Mouse (Mus musculus) mature B cell (primary cell): ENCODE measurements around the gene Rhpn2.

Experiments used
- in situ Hi-C: fragments of 300-500 bp; cut with MboI; formaldehyde crosslinking; loops from 2 replicates; pipeline ENCODE4 v1.14.3; 2019

Gene Rhpn2

DNA sequence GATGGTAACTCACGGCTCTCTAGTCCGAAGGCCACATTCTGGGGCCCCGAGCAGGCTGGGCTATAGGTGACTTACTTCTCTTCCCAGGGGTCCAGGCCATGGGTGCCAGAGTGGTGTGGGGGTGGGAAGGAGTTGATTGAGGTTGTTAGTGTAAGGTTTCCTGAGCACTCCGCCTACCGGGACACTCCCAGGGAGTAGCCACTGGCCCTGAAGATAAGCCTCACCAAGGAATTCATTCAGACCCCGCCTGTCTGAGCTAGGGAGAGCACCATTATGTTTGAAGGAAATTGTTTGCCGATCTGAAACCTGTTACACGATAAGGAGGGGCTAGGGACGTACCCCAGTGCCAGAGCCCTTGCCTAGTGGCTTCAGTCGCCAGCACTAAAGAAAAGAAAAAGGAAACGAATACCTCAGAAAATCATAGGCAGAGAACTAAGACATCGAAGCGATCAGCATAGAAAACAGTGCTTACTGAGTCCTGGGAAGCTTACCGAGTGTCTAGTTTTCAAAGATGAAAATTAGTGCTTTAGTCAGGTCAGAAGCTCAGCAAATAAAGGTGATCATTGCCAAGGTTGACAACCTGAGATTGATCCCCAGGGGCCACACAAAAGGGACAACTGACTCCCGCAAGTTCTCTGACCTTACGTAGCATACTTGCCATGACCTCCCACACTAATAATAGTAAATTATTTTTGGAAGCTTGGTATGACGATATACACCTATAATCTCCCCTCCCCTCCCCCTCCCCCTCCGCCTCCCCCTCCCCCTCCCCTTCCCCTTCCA is 14.1 kb downstream of the Rhpn2 start:
- in situ Hi-C loops, result no loop called here

- in situ Hi-C loops, result no loop called here
Observed at GRCm38 (mm10) chr7:35349022-35349421, 15.1 kb downstream of the Rhpn2 start.

- in situ Hi-C loops, result no loop called here
Observed at GRCm38 (mm10) chr7:35349886-35350684, 16.1 kb downstream of the Rhpn2 start.

DNA sequence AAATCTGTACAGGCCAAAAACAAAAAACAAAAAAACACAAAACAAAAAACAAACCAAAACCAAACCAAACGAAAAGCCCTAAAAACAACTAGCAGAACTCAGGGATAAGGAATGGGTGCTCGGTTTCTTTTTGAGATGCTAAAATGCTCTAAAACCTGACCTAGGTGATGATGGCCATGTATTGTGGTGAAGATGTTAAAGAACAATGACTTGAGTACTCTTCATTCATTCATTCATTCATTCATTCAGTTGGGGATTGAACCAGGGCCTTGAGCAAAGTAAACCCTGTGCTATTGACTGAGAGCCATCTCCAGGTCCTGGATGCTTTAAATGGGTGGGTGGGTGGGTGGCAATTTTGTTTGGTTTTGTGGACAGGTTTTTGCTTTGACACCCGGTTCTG is 17.2 kb downstream of the Rhpn2 start:
- in situ Hi-C loops, result no loop called here

DNA sequence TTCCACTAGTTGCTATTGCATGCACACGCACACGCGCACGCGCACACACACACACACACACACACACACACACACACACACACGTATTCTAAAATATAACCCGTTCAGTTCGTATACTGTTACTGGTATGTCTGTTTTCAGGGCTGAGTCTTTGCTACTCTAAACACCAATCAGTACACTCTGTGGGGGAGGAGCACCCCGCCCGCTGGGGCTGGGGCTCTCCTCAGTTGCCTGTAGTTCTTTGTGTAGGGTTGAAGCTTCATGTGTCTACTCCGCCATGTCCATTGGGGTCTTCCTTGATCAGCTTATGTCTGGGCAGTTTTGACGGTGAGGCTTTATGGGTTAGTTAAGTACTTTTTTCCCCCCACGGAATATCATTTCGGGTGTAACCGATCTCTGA is 19.3 kb downstream of the Rhpn2 start:
- in situ Hi-C loops, result no loop called here

GRCm38 (mm10) chr7:35355303-35355872 is 21.4 kb downstream of the Rhpn2 start:
- in situ Hi-C loops, result no loop called here

DNA sequence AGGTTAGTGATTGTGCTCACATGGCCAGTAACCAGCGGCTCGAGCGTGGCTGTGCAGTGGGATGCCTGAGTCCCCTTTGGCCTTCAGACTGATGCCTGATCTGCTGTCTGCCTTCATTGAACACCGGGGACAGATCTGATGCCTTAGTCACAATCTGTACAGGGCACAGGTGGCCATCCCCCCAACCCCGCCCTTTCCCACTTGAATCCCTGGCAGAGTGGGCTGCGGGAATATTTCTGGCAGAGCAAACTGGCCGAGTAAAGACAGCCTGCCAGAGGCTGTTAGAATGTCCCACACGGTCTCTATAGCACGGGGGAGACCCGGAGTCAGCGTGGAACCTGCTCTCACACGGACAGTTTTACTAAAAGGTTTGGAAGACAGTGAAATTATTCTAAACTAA is 23.7 kb downstream of the Rhpn2 start:
- in situ Hi-C loops, result no loop called here

- in situ Hi-C loops, result no loop called here
Observed at GRCm38 (mm10) chr7:35362253-35362652, 28.3 kb downstream of the Rhpn2 start.

- in situ Hi-C loops, result no loop called here
Observed at GRCm38 (mm10) chr7:35362868-35363267, 28.9 kb downstream of the Rhpn2 start.

DNA sequence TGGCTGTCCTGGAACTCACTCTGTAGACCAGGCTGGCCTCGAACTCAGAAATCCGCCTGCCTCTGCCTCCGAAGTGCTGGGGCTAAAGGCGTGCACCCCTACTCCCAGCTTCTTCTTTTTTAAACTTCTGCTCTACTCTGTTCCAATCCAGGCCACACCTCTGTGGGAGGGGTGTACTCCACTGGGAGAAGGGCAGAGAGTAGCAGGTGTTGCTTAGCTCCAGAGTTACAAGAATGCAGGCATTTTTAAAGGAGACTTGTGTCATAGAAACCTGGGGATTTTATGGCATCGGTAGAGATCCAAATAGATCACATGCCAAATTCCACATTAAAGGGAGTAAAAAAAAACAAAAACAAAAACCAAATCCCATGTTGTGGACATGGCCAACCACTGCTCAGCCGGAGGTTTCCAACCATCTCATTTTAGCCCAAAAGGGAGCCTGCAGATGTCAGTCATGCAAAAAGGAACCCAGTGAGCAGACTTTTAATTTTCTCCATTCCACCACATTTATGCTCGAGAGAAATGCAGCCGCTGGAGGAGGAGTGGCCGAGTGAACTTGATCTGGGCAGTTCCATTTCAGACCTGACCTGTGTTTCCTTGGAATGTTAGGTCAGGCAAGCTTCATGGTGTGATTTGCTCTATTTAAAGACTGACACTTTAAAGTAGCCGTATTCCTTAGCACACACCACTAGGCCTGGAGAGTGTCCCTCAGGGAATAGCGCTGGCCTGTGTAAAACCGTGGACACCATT is 31.4 kb downstream of the Rhpn2 start:
- in situ Hi-C loops, result no loop called here

DNA sequence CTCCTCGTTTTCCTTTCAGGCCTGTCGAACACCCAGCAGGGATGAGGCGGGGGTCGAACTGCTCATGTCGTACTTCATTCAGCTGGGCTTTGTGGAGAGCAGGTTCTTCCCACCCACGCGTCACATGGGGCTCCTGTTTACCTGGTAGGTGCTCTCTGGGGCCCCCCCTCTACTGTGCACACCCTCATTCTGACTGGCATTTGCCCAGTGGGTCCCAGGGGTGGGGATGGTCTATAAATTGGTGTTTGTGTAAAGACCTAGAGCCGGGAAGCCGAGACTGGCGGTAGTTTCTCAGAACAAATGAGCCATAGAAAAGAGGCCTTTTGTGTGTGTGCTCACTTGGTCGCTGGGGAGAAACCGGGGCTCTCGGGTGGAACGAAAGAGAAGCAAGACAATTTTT is 37.1 kb downstream of the Rhpn2 start:
- in situ Hi-C loops, result no loop called here

GRCm38 (mm10) chr7:35372483-35373017 is 38.6 kb downstream of the Rhpn2 start:
- in situ Hi-C loops, result no loop called here

DNA sequence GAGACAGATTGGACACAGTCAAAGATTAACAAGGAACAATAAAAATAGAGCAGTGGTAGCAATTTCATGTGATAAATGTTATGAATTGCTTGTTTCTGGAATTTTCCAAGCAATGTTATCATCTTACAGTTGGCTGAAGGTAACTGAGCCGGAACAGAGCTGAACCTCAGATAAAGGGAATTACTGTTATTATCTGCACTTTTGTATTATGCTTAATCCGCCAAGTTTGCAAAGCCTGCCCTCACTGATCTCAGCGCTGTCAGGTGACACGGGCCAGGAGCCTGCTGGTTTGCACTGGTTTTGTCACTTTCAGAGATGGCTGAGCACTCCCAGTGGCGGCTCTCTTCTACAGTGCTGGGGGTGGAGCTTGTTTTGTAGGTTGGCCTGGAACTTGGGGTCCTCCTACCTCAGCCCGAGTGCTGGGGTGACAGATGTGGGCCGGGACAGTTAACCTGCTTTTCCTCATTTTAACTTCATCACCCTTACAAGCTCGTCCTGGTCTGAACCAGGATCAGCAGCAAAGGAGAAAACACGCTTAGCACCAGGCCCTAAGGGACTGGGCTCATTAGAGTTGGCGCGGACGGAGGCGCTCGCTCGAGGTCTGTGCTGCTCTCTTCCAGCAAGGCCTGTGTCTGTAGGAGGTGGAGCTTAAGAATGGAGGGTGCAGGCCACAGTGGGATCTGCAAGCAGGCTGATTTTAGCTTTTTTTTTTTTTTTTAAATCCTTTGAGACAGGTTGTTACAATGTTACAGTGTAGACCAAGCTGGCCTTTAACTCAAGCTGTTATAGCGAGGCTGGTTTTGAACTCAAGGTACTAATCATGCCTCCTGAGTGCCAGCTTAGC is 39.4 kb downstream of the Rhpn2 start:
- in situ Hi-C loops, result no loop called here

DNA sequence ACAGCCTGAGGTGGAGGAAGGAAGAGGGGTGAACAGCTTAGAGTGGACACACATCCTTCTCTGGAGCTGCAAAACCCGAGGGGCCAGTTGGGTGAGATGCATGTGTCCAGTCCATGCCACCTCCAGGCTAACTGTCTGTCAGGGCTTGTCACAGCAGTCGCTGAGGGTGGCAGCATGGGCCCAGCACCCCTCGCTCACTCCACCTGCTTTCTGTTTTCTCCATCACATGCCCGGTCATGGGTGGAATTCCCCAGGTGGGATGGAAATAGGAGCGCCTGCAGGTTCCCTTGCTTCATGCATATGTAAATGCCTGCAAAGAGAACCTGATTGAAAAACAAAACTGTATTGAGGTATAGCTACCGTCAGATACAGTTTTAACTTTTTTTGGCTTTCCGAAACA is 40.3 kb downstream of the Rhpn2 start:
- in situ Hi-C loops, result no loop called here

DNA sequence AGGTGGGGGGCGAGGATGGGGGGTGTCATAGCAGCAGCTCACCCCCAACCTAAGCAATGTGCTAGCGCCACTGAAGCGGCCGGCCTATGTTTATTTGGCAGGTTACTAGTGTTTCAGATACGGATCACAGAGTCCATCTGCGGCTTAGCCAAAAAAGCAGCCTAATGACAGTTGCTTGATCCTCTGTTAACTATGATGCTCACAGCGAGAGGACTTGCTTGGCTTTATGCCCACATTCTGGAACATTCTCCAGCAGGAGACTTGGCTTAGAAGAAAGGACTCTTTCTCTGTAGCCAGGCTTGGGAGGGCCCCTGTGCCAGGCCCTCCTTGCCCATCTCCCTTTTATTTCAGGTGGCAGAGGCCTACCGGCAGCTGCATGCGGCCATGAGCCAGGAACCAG is 42.7 kb downstream of the Rhpn2 start:
- in situ Hi-C loops, result no loop called here

GRCm38 (mm10) chr7:35379492-35380119 is 45.6 kb downstream of the Rhpn2 start:
- in situ Hi-C loops, result no loop called here

- in situ Hi-C loops, result no loop called here
Observed at GRCm38 (mm10) chr7:35380351-35380750, 46.4 kb downstream of the Rhpn2 start.

DNA sequence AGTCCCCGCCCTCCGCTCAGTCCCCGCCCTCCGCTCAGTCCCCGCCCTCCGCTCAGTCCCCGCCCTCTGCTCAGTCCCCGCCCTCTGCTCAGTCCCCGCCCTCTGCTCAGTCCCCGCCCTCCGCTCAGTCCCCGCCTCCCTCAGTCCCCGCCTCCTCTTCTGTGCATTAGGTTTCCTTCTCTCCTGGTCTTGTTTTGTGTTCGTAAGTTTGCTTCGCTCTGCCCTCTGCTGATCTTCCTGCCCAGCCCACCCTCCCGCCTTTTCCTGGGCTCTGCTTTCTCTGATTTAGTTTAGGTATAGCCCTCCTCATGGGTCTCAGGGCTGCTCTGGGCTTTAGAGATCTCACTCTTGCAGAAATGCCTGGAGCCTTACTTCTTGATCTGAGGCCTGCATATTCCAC is 47.9 kb downstream of the Rhpn2 start:
- in situ Hi-C loops, result no loop called here

DNA sequence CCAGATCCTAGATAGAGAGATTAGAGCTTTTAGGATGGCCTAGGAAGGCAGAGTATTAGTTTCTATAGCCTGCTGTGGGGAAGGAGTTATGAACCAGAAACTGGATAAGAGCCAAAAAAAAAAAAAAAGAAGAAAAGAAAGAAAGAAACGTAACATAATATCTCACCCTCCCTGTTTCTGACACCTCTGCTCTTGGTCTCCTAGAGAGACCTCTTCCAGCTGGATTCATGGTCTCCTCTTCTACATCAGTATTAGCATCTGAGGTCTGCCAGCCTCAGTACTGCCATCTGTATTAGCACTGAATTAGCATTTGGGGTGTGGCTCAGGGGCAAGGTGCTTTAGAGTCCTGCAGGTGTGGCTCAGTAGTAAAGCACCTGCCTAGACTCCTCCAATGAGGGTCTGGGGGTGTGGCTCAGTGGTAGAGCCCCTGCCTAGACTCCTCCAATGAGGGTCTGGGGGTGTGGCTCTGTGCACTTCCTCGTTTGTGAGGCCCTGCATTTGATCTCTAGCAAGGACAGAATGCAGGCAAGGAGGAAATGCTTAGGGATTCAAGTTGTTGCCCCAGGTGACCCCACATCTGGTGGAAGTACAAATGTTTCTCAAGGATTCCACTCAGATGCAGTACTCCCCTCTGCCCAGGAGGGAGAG is 48.9 kb downstream of the Rhpn2 start:
- in situ Hi-C loops, result no loop called here

GRCm38 (mm10) chr7:35386525-35386952 is 52.6 kb downstream of the Rhpn2 start:
- in situ Hi-C loops, result no loop called here
